Mouse (Mus musculus) adipose tissue, adult 10 weeks (tissue): ENCODE results near the gene Pla2g4d. TPM values are rescaled to one million over a fixed set of nuclear protein-coding genes. Genes with fewer than 3 reads are reported as not detected.

Source experiments
- polyA plus RNA-seq: library from polyadenylated mRNA; stranded (reverse); fragments of 350-450 nt; fragmentation: Illumina TruSeq; extraction: RNeasy Lipid Tissue Mini Kit (QIAGEN cat#74804); gene quantifications from one replicate; pipeline ENCODE4 v1.2.3, GENCODE M21; 2014; ENCODE audit warnings: low read depth, low replicate concordance

The Pla2g4d gene
- polyA plus RNA-seq, result 0.20 TPM

DNA sequence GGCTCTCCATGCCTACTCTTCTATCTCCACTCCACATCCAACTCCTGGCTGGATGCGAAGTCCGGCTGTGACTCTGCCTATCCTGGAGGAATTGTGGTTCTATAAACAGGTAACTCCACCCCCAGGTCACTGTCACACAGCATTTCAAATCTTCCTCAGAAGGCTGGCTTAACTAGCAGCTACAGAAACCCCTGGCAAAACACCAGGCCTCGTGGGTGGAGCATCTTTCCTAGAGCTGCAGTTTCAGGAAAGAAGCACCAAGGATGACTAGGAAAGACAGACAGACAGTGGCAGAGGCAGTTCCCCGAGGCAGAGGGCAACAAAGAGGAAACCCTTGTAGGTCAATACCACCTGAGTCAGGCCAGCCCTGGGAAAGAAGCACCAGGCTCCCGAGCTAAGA, at the start of gene Pla2g4d:
Gene Pla2g4d, minus strand, starts transcription at position 203 of the 400 bp plus-strand sequence.

DNA sequence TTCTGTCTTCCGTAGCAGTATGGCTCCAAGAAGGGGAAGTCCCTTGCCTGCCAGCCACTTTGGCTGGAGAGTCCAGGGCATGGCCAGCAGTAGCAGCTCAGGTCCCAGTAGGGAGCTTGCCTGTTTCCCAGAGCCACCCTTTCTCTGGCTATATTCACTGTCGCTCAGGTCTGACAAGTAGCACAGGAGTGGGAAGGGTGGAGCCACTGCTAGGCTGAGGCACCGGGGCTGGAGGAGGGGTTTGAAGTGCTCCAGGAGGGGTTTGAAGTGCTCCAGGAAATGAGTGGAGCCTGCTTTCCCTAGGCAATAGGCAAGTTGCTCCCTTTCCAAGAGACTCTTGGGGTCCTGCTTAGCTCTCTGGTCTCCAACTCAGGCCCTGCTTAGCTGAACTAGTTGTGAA, 25.0 kb upstream of the Pla2g4d start, which contains the start of gene Pla2g4f:
Gene Pla2g4f, minus strand, starts transcription at position 190 of the 400 bp plus-strand sequence.

DNA sequence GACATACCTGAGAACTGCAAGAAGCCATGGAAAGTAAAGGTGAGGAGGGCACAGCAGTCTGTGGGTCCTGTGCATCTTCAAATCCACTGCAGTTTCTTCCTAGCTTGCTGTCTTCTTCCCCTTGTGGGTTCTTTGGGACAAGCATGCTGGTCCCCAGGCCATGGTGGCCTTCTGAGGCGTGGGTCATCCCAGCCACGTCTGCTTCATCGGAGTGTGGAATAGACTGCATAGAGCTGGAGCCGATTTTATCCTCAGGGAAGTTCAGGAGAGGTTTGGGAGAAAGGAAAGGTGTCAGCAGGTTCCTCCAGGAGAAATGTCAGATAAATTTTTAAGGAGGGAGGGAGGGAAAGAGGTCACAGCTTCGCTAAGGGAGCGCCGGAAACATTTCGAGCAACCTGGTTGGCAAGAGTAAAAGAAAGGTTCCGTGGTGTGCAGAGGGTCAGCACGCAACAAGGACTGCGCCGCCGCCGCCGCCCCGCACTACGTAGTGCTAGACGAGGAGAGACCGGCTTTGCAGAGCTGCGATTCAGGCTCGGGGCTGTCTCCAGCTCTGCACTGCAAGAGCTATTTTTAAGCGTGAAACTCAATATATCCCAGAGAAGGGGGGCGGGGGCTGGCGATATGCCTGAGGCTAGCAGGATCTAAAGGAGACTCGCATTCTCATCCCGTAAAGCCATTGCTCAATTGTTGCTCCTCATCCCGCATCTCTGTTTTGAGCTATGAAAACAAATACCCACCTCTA, 44.1 kb downstream of the Pla2g4d start, which contains the start of gene Pla2g4e:
Gene Pla2g4e, minus strand, starts transcription at position 657 of the 742 bp plus-strand sequence.

Other genes starting within 250 kb of the Pla2g4d start
- 26.5 TPM for gene Ehd4, start 134.6 kb downstream of the Pla2g4d start, polyA plus RNA-seq
- 0.15 TPM for gene Pla2g4e, start 43.9 kb downstream of the Pla2g4d start, polyA plus RNA-seq
- 9.0 TPM for gene Pla2g4f, start 25.0 kb upstream of the Pla2g4d start, polyA plus RNA-seq
- gene Vps39, start 63.9 kb upstream of the Pla2g4d start, polyA plus RNA-seq, result 25.9 TPM
- gene Ganc, start 114.7 kb upstream of the Pla2g4d start, polyA plus RNA-seq, result 24.4 TPM
- 27.8 TPM for gene Tmem87a, start 114.9 kb upstream of the Pla2g4d start, polyA plus RNA-seq
- 12.7 TPM for gene Capn3, start 166.8 kb upstream of the Pla2g4d start, polyA plus RNA-seq